Comparison of ENCODE assay signal across 8 mouse cellular contexts in the genomic region with DNA sequence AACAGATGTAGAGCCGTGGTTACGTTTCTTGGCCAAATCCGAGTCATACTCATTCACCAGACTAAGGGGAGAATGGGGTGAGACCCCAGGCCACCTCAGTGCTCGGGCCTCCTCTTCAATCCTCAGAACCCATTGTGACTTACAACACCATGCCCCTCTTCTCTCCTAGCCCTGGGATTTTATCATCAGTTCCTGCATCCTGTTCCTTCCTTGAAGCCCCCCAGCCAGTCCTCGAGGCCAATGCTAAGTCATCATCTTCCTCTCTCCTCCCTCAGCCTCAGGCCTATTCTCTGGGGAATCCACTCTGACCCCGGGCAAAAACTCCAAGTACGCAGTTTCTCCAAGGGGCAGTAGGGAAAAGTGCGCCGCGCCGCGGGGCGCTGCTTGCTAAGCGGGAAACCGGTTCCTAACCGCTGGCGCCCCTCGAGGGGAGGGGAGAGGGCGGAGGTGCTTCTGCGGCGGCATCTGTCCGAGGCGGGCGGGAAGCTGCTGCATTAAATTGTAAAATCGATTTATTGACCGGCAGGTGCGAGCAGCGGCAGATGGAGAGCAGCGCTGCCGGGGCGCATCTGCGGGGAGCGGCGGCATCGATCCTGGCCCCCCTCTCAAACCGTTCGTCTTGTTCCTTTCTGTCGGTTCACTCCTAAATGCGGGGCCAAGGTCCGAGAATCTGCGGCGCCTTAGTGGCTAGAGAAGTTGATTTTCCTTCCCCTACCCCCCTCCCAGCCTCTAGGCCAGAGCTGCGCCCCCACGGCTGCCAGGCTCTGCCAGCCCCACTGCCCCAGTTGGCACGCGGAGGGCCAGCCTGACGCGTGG. TPM values are rescaled to one million over a fixed set of nuclear protein-coding genes. Genes with fewer than 3 reads are reported as not detected.
A peak's percentile ranks its signal among the peaks of the same experiment; 100 is the strongest.
DNase-seq lines count a peak whose midpoint lies in the region; ATAC-seq and TF ChIP-seq lines count a peak whose summit lies in the region.

No protein-coding gene starts in this region.

- 1% methylated on average over 47 of the region's 48 CpGs for WGBS in forebrain, embryonic 15.5 days
- WGBS in liver, embryonic 11.5 days: 4% methylated on average over 48 of the region's 48 CpGs
- 8% methylated on average over 48 of the region's 48 CpGs for WGBS in stomach, embryonic 16.5 days
- 15% methylated on average over 48 of the region's 48 CpGs for WGBS in cerebellum, adult 2 months

- peak overlapping the region; percentile 19; the same call in 1 of the 2 replicates for H3K9ac ChIP-seq in forebrain, embryonic 15.5 days (replicated peaks)
- H3K9ac ChIP-seq in liver, embryonic 11.5 days (ENCODE audit: low read depth, low read length): peak overlapping the region; percentile 70
- peak overlapping the region; percentile 61 for H3K9ac ChIP-seq in stomach, embryonic 16.5 days (ENCODE audit: low read length)

- no peak for TF ChIP-seq CTCF in cerebellum, adult 2 months (IDR thresholded peaks at IDR 0.05; ENCODE audit: borderline replicate concordance, insufficient read depth, low read depth, low read length)

- H3K9me3 ChIP-seq in forebrain, embryonic 15.5 days: no peaks in the 10 kb centered on the region
- no peaks in the 10 kb centered on the region for H3K9me3 ChIP-seq in liver, embryonic 11.5 days (ENCODE audit: control insufficient read depth, low read length)
- H3K9me3 ChIP-seq in stomach, embryonic 16.5 days (replicated peaks; ENCODE audit: control insufficient read depth, low read length): no peaks in the 10 kb centered on the region

- peaks cover 59% of the 10 kb centered on the region for H3K4me1 ChIP-seq in forebrain, embryonic 15.5 days
- peaks cover 72% of the 10 kb centered on the region for H3K4me1 ChIP-seq in liver, embryonic 11.5 days (replicated peaks; ENCODE audit: control insufficient read depth, insufficient read depth, low read length)
- H3K4me1 ChIP-seq in stomach, embryonic 16.5 days (ENCODE audit: control insufficient read depth, insufficient read depth, low read length): peaks cover 49% of the 10 kb centered on the region
- H3K4me1 ChIP-seq in cerebellum, adult 2 months (ENCODE audit: control insufficient read depth, insufficient read depth, low read length): peaks cover 7% of the 10 kb centered on the region; the same call in 1 of the 2 replicates

- H3K4me2 ChIP-seq in forebrain, embryonic 15.5 days (replicated peaks): peak overlapping the region; percentile 81
- H3K4me2 ChIP-seq in liver, embryonic 11.5 days: peak overlapping the region; percentile 82
- H3K4me2 ChIP-seq in stomach, embryonic 16.5 days (ENCODE audit: low read depth, low read length): peak overlapping the region; percentile 53

- H3K36me3 ChIP-seq in forebrain, embryonic 15.5 days: no peaks in the 10 kb centered on the region
- no peaks in the 10 kb centered on the region for H3K36me3 ChIP-seq in liver, embryonic 11.5 days (ENCODE audit: control insufficient read depth, insufficient read depth, low read length)
- no peaks in the 10 kb centered on the region for H3K36me3 ChIP-seq in stomach, embryonic 16.5 days (ENCODE audit: control insufficient read depth, insufficient read depth, low read length)

- DNase-seq in right cerebral cortex, postnatal 4 days: peak; percentile 30
- DNase-seq in right cerebral cortex, postnatal 25 days: no peak
- peak; percentile 64 for DNase-seq in liver, embryonic 11.5 days (ENCODE audit: low spot score)
- DNase-seq in cerebellum, adult 2 months: no peak
- DNase-seq in cerebellum, adult 18-20 months: no peak
- no peak for DNase-seq in urinary bladder, postnatal 25 days (ENCODE audit: low spot score)

- peaks cover 85% of the 10 kb centered on the region for H3K27me3 ChIP-seq in forebrain, embryonic 15.5 days
- H3K27me3 ChIP-seq in liver, embryonic 11.5 days (replicated peaks; ENCODE audit: control insufficient read depth, insufficient read depth, low read length): peaks cover 63% of the 10 kb centered on the region
- H3K27me3 ChIP-seq in stomach, embryonic 16.5 days (ENCODE audit: control insufficient read depth, insufficient read depth, low read length): peaks cover 52% of the 10 kb centered on the region
- H3K27me3 ChIP-seq in cerebellum, adult 2 months (ENCODE audit: control insufficient read depth, insufficient read depth, low read length): no peaks in the 10 kb centered on the region

- no peak for ATAC-seq in forebrain, embryonic 15.5 days (replicated peaks)
- ATAC-seq in liver, embryonic 11.5 days (replicated peaks; ENCODE audit: low FRiP score): no peak
- no peak for ATAC-seq in stomach, embryonic 16.5 days (ENCODE audit: insufficient read depth, low FRiP score)

- TF ChIP-seq POLR2A in cerebellum, adult 2 months (IDR thresholded peaks at IDR 0.05; ENCODE audit: borderline replicate concordance, insufficient read depth, low read length): no peak

- H3K27ac ChIP-seq in forebrain, embryonic 15.5 days (replicated peaks): peak overlapping the region; percentile 47; the same call in 1 of the 2 replicates
- peak overlapping the region; percentile 77 for H3K27ac ChIP-seq in liver, embryonic 11.5 days (ENCODE audit: low read depth, low read length)
- H3K27ac ChIP-seq in stomach, embryonic 16.5 days (ENCODE audit: low read length): no peak overlapping the region
- no peak overlapping the region for H3K27ac ChIP-seq in cerebellum, adult 2 months (ENCODE audit: insufficient read depth, low read length)

- H3K4me3 ChIP-seq in forebrain, embryonic 15.5 days: peak overlapping the region; percentile 40
- H3K4me3 ChIP-seq in liver, embryonic 11.5 days (ENCODE audit: low read depth, low read length): peak overlapping the region; percentile 42
- H3K4me3 ChIP-seq in stomach, embryonic 16.5 days (replicated peaks; ENCODE audit: low read length): peak overlapping the region; percentile 35
- H3K4me3 ChIP-seq in cerebellum, adult 2 months (replicated peaks; ENCODE audit: insufficient read depth, low read depth, low read length): no peak overlapping the region

RNA-seq across cellular contexts. Expression of a gene that starts 3.6 kb away (rescaled TPM):
- 4.0 and 4.1 TPM in 2 replicates for polyA plus RNA-seq in forebrain, embryonic 15.5 days (2015; fragmentation: Nextera tagmentation; extraction: Ambion mirVana)
- polyA plus RNA-seq in liver, embryonic 11.5 days (2014; fragmentation: Nextera tagmentation; extraction: Ambion mirVana): 5.3 and 5.9 TPM in 2 replicates
- 6.8 and 8.2 TPM in 2 replicates for polyA plus RNA-seq in stomach, embryonic 16.5 days (2015; fragmentation: Nextera tagmentation; extraction: Ambion mirVana)
- polyA plus RNA-seq in cerebellum, adult 2 months (2012; rRNA removed): 3.1 and 4.1 TPM in 2 replicates

RNA-seq across cellular contexts. Expression of a gene that starts 29.1 kb away (rescaled TPM):
- polyA plus RNA-seq in forebrain, embryonic 15.5 days (2015; fragmentation: Nextera tagmentation; extraction: Ambion mirVana): 5.5 and 5.8 TPM in 2 replicates
- 2.9 and 3.2 TPM in 2 replicates for polyA plus RNA-seq in liver, embryonic 11.5 days (2014; fragmentation: Nextera tagmentation; extraction: Ambion mirVana)
- polyA plus RNA-seq in stomach, embryonic 16.5 days (2015; fragmentation: Nextera tagmentation; extraction: Ambion mirVana): 1.5 and 2.4 TPM in 2 replicates
- 8.1 and 9.8 TPM in 2 replicates for polyA plus RNA-seq in cerebellum, adult 2 months (2012; rRNA removed)

RNA-seq across cellular contexts. Expression of a gene that starts 33.4 kb away (rescaled TPM):
- 30.2 and 31.1 TPM in 2 replicates for polyA plus RNA-seq in forebrain, embryonic 15.5 days (2015; fragmentation: Nextera tagmentation; extraction: Ambion mirVana)
- polyA plus RNA-seq in liver, embryonic 11.5 days (2014; fragmentation: Nextera tagmentation; extraction: Ambion mirVana): 13.4 and 14.0 TPM in 2 replicates
- 17.5 and 19.8 TPM in 2 replicates for polyA plus RNA-seq in stomach, embryonic 16.5 days (2015; fragmentation: Nextera tagmentation; extraction: Ambion mirVana)
- polyA plus RNA-seq in cerebellum, adult 2 months (2012; rRNA removed): 37.8 and 38.8 TPM in 2 replicates

RNA-seq across cellular contexts. Expression of a gene that starts 50.9 kb away (rescaled TPM):
- 19.6 and 24.0 TPM in 2 replicates for polyA plus RNA-seq in forebrain, embryonic 15.5 days (2015; fragmentation: Nextera tagmentation; extraction: Ambion mirVana)
- 0.38 TPM in 1 of 2 replicates, not detected in the other for polyA plus RNA-seq in liver, embryonic 11.5 days (2014; fragmentation: Nextera tagmentation; extraction: Ambion mirVana)
- polyA plus RNA-seq in stomach, embryonic 16.5 days (2015; fragmentation: Nextera tagmentation; extraction: Ambion mirVana): 30.2 and 34.5 TPM in 2 replicates
- 8.4 and 10.4 TPM in 2 replicates for polyA plus RNA-seq in cerebellum, adult 2 months (2012; rRNA removed)

Comparison
In these comparisons a context has a peak if more than half of its experiments do, and no peak if none do; other contexts are left out.
1. DNase-seq: peak in right cerebral cortex, postnatal 4 days (single experiment) and liver, embryonic 11.5 days (single experiment); none in right cerebral cortex, postnatal 25 days (single experiment), cerebellum, adult 2 months (0 of 2), cerebellum, adult 18-20 months (0 of 2) and urinary bladder, postnatal 25 days (single experiment).
2. H3K27ac ChIP-seq: peak in forebrain, embryonic 15.5 days (single experiment) and liver, embryonic 11.5 days (single experiment); none in stomach, embryonic 16.5 days (single experiment) and cerebellum, adult 2 months (single experiment).
3. H3K9ac ChIP-seq: peak in every context shown above with its lines; median percentile 70 in liver, embryonic 11.5 days; 61 in stomach, embryonic 16.5 days; 19 in forebrain, embryonic 15.5 days.
4. Peak in every context shown above with its lines, with median percentiles within 50 percentile points of each other: H3K4me2 ChIP-seq.